Mouse (Mus musculus) ES-E14 (cell line): ENCODE data around the gene Zc3h10. TPM values are rescaled to one million over a fixed set of nuclear protein-coding genes. Genes with fewer than 3 reads are reported as not detected.

Experiments used
- total RNA-seq: library from RNA; depleted of rRNA; stranded (reverse); fragments of 300-350 nt; gene quantifications from 2 replicates; pipeline ENCODE4 v1.2.3, GENCODE M21; 2012; rRNA removed

Zc3h10 gene
- total RNA-seq, 1 experiment: 18.8 TPM

Other genes with a start within 250 kb of the Zc3h10 start
- gene Il23a, start 249.0 kb downstream of the Zc3h10 start, total RNA-seq: 4.1 and 6.1 TPM in 2 replicates
- gene Pan2, start 244.4 kb downstream of the Zc3h10 start, total RNA-seq: 21.9 and 25.4 TPM in 2 replicates
- 218 and 257 TPM in 2 replicates for gene Cnpy2, start 225.3 kb downstream of the Zc3h10 start, total RNA-seq
- 107 and 143 TPM in 2 replicates for gene Cs, start 210.0 kb downstream of the Zc3h10 start, total RNA-seq
- gene Coq10a, start 178.8 kb downstream of the Zc3h10 start, total RNA-seq: 8.2 and 10.1 TPM in 2 replicates
- gene Ankrd52, start 170.7 kb downstream of the Zc3h10 start, total RNA-seq: 11.1 and 11.4 TPM in 2 replicates
- gene Slc39a5, start 146.5 kb downstream of the Zc3h10 start, total RNA-seq: 0.36 and 0.53 TPM in 2 replicates
- gene Nabp2, start 136.3 kb downstream of the Zc3h10 start, total RNA-seq: 25.3 and 28.2 TPM in 2 replicates
- gene Rnf41, start 136.1 kb downstream of the Zc3h10 start, total RNA-seq: 39.6 and 41.3 TPM in 2 replicates
- gene Smarcc2, start 88.5 kb downstream of the Zc3h10 start, total RNA-seq: 18.9 and 22.8 TPM in 2 replicates
- 894 and 1,090 TPM in 2 replicates for gene Myl6, start 53.6 kb downstream of the Zc3h10 start, total RNA-seq
- gene Myl6b, start 49.1 kb downstream of the Zc3h10 start, total RNA-seq: 2.0 and 3.7 TPM in 2 replicates
- 62.7 and 135 TPM in 2 replicates for gene Esyt1, start 21.9 kb downstream of the Zc3h10 start, total RNA-seq
- gene Rpl41, start 1.5 kb upstream of the Zc3h10 start, total RNA-seq: 5,552 and 6,346 TPM in 2 replicates
- gene Pa2g4, start 18.2 kb upstream of the Zc3h10 start, total RNA-seq: 127 and 170 TPM in 2 replicates
- gene Erbb3, start 41.9 kb upstream of the Zc3h10 start, total RNA-seq: 24.9 and 30.3 TPM in 2 replicates
- 1,660 and 1,982 TPM in 2 replicates for gene Rps26, start 79.0 kb upstream of the Zc3h10 start, total RNA-seq
- gene Ikzf4, start 98.2 kb upstream of the Zc3h10 start, total RNA-seq: 1.4 and 1.9 TPM in 2 replicates
- 7.0 and 7.4 TPM in 2 replicates for gene Suox, start 126.3 kb upstream of the Zc3h10 start, total RNA-seq
- 23.2 and 32.8 TPM in 2 replicates for gene Rab5b, start 148.5 kb upstream of the Zc3h10 start, total RNA-seq
- 11.4 and 44.2 TPM in 2 replicates for gene Pmel, start 156.4 kb upstream of the Zc3h10 start, total RNA-seq
- gene Cdk2, start 157.3 kb upstream of the Zc3h10 start, total RNA-seq: 40.7 and 43.5 TPM in 2 replicates
- gene Dgka, start 197.1 kb upstream of the Zc3h10 start, total RNA-seq: 11.9 and 19.3 TPM in 2 replicates
- gene Pym1, start 200.1 kb upstream of the Zc3h10 start, total RNA-seq: 71.7 and 78.6 TPM in 2 replicates
- 0.37 and 0.94 TPM in 2 replicates for gene Mmp19, start 243.1 kb upstream of the Zc3h10 start, total RNA-seq